Mouse (Mus musculus): ENCODE measurements around the gene Pin4.

GRCm38 (mm10) chrX:102076886-102077765 is 42.1 kb upstream of the Pin4 start:
- no peak for TF ChIP-seq GATA1 (IDR thresholded peaks at IDR 0.05; ENCODE audit: borderline replicate concordance, low read length)
- TF ChIP-seq FLI1 (IDR thresholded peaks at IDR 0.05; ENCODE audit: low read length): no peak

Measured in megakaryocyte, embryonic 14.5 days (primary cell).